Mouse (Mus musculus) pancreas, adult 10 weeks (tissue): ENCODE results near the gene Lce1a2. TPM values are rescaled to one million over a fixed set of nuclear protein-coding genes. Genes with fewer than 3 reads are reported as not detected.

Experiments used
- polyA plus RNA-seq: library from polyadenylated mRNA; stranded (reverse); fragments of 350-450 nt; fragmentation: Illumina TruSeq; extraction: RNeasy Lipid Tissue Mini Kit (QIAGEN cat#74804); gene quantifications from one replicate; pipeline ENCODE4 v1.2.3, GENCODE M21; 2015; ENCODE audit warnings: low read depth, low replicate concordance; ENCODE audit not compliant: insufficient read depth

The Lce1a2 gene
- not detected for polyA plus RNA-seq

GRCm38 (mm10) chr3:92670215-92670614, at the start of gene Lce1a2:
Gene Lce1a2, minus strand, starts transcription at chr3:92670315.

GRCm38 (mm10) chr3:92708974-92709373, 38.9 kb upstream of the Lce1a2 start, which contains the start of gene Lce1e:
Gene Lce1e, minus strand, starts transcription at chr3:92709074.

GRCm38 (mm10) chr3:92687110-92687509, 17.0 kb upstream of the Lce1a2 start, which contains the start of gene Lce1d:
Gene Lce1d, minus strand, starts transcription at chr3:92687210.

GRCm38 (mm10) chr3:92678947-92679346, 8.8 kb upstream of the Lce1a2 start, which contains the start of gene Lce1c:
Gene Lce1c, plus strand, starts transcription at chr3:92679247.

GRCm38 (mm10) chr3:92656826-92657225, 13.3 kb downstream of the Lce1a2 start, which contains the start of gene Lce1b:
Gene Lce1b, minus strand, starts transcription at chr3:92656926.

GRCm38 (mm10) chr3:92648207-92648606, 21.9 kb downstream of the Lce1a2 start, which contains the start of gene Lce1a1:
Gene Lce1a1, minus strand, starts transcription at chr3:92648307.

GRCm38 (mm10) chr3:92621560-92621959, 48.6 kb downstream of the Lce1a2 start, which contains the start of gene Lce6a:
Gene Lce6a, minus strand, starts transcription at chr3:92621660.

Other genes with a start within 250 kb of the Lce1a2 start
- gene Gm9774, start 240.9 kb downstream of the Lce1a2 start, polyA plus RNA-seq: not detected
- gene Sprr2k, start 237.7 kb downstream of the Lce1a2 start, polyA plus RNA-seq: not detected
- not detected for gene Sprr1b, start 231.5 kb downstream of the Lce1a2 start, polyA plus RNA-seq
- gene Sprr3, start 211.6 kb downstream of the Lce1a2 start, polyA plus RNA-seq: not detected
- not detected for gene Sprr1a, start 184.4 kb downstream of the Lce1a2 start, polyA plus RNA-seq
- gene Sprr4, start 169.8 kb downstream of the Lce1a2 start, polyA plus RNA-seq: not detected
- gene 2310046K23Rik, start 135.8 kb downstream of the Lce1a2 start, polyA plus RNA-seq: not detected
- not detected for gene Ivl, start 96.6 kb downstream of the Lce1a2 start, polyA plus RNA-seq
- not detected for gene Smcp, start 81.3 kb downstream of the Lce1a2 start, polyA plus RNA-seq
- gene 2210017I01Rik, start 62.8 kb downstream of the Lce1a2 start, polyA plus RNA-seq: not detected
- gene Lce6a, start 48.7 kb downstream of the Lce1a2 start, polyA plus RNA-seq: not detected
- not detected for gene Lce1a1, start 22.0 kb downstream of the Lce1a2 start, polyA plus RNA-seq
- gene Lce1b, start 13.4 kb downstream of the Lce1a2 start, polyA plus RNA-seq: not detected
- gene Lce1c, start 8.9 kb upstream of the Lce1a2 start, polyA plus RNA-seq: not detected
- not detected for gene Lce1d, start 16.9 kb upstream of the Lce1a2 start, polyA plus RNA-seq
- gene Lce1e, start 38.8 kb upstream of the Lce1a2 start, polyA plus RNA-seq: not detected
- gene Lce1f, start 50.0 kb upstream of the Lce1a2 start, polyA plus RNA-seq: not detected
- gene Gm38119, start 68.8 kb upstream of the Lce1a2 start, polyA plus RNA-seq: not detected
- not detected for gene Lce1g, start 82.0 kb upstream of the Lce1a2 start, polyA plus RNA-seq
- not detected for gene Lce1h, start 94.8 kb upstream of the Lce1a2 start, polyA plus RNA-seq
- gene Lce1i, start 108.6 kb upstream of the Lce1a2 start, polyA plus RNA-seq: not detected
- not detected for gene Lce1j, start 120.2 kb upstream of the Lce1a2 start, polyA plus RNA-seq
- gene Lce1k, start 137.6 kb upstream of the Lce1a2 start, polyA plus RNA-seq: not detected
- gene Kprp, start 156.9 kb upstream of the Lce1a2 start, polyA plus RNA-seq: not detected
- not detected for gene Lce1l, start 181.0 kb upstream of the Lce1a2 start, polyA plus RNA-seq
- not detected for gene 2310050C09Rik, start 199.9 kb upstream of the Lce1a2 start, polyA plus RNA-seq